Mouse (Mus musculus) cerebellum, postnatal 36 days (tissue): ENCODE results near the gene Klhl5.
A peak's percentile ranks its signal among the peaks of the same experiment; 100 is the strongest.
"Not testable (repeated sequence)": the region's sequence is repeated elsewhere in the genome, so short reads cannot be mapped to it uniquely, and the experiment has no call there.

Experiments used
- DNase-seq, 2 experiments: peaks; one replicate each; pipeline ENCODE4 v3.0.0; 2021 to 2022; ENCODE audit warnings: mixed read lengths in 2 of 2

The Klhl5 gene

DNA sequence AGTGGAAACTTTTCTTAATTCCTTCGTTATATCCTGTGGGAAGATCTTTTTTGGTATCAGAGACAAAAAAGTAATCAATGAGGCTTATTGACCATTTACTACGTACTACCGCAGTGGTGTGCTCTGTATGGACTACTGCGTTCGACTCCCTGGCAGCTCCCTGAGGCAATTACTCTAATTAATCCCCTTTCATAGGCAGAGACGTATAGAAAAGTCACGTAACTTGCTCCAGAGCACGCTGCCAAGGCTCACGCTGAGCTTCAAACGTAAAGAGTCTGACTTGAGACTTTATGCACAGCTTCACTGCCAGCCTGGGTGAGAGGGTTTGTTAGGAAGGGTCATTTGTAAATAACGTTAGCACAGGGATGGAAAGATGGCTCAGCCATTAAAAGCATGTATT is 7.3 kb upstream of the Klhl5 start:
- DNase-seq, result no peak

DNA sequence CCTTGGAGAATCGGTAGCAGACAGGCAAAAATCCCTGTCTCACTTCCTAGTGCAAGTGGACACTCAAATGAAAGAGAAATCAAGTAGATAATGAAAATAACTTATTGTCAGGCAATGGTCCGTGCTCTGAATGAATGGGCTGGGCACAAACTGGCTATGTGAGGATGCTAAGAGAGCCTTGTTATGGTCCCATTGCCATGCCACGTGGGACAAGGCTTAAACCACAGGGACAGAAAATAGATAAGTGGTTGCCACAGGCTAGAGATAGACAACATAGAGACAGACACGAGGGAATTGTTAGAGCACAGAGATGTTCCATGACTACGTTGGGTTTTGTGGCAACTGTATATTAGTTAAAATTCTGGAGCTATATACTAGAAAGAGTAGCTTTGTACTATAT is 6.1 kb upstream of the Klhl5 start:
- no peak for DNase-seq

DNA sequence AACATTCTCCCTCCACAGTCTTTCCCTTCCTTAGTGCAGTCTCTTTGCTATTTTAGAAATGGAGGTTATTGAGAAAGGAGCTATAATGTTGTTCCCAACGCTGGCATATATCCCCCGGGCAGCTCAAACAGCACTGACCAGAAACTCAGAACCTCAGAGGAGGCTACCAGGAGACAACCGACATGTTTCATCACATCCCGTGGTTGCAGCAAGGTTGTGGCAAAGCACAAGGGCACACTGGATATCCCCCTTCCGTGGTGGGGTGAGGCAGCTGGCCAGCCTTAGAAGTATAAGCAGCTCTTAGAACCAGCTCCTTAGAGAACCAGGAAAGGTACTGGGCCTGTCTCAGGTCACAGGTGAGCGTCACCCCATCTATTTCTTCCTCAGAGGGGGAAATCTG is 5.7 kb upstream of the Klhl5 start:
- DNase-seq, result no peak

DNA sequence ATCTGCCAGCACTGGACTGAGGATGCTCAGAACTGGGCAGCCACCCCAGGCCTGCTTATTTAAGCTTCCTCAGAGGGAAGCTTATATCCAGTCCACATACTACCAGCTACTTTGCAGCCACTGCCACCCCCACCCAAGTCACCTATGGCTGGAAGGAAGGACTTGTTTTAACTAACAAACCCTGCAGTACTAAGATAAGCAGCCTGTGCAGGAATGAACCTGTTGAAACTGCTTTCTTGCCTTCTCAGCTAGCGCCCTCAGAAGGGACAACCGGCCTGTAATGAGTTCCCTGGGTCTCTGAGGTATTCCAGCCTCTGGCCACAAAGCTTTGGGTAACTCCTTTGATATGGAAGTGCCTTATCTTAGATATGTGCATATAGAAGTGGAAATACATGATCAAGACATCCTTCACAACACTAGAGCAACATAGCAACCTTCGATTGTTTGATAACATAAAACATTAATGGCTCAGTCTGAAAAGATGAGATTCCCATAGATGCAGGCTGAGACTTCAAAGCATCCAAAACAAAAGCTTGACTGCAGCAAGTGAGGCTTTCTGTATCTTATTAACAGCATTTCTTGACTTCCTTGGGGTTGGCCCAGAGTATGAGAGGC is 5.2 kb upstream of the Klhl5 start:
- DNase-seq, result no peak

- DNase-seq, result no peak
Measured at GRCm38 (mm10) chr5:65102641-65103042, 4.7 kb upstream of the Klhl5 start.

GRCm38 (mm10) chr5:65107773-65108432 is 564 bp downstream of the Klhl5 start:
- DNase-seq, result peak; percentile 13 to 18

- not testable (repeated sequence) for DNase-seq
Measured at GRCm38 (mm10) chr5:65112225-65112624, 4.9 kb downstream of the Klhl5 start.

- DNase-seq, result no peak
Measured at GRCm38 (mm10) chr5:65113323-65113722, 6.0 kb downstream of the Klhl5 start.

GRCm38 (mm10) chr5:65116789-65117188 is 9.4 kb downstream of the Klhl5 start:
- no peak for DNase-seq

DNA sequence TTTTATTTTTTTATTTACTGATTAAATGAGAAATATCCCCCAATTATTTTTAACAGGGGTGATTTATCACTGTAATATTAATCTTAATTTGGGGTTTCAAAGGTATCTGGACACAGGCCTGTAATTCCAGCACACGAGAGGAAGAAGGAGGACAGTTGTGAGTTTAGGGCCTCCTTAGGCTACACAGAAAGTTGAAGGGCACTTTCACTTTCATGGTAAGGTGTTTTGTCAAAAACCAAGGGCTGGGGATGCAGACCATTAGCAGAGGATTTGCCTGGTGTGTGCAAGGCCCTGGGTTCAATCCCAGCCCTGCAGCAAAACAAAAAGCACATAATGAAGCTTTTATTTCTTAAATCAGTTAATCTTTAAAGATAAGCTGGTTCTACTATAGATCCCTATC is 12.2 kb downstream of the Klhl5 start:
- DNase-seq, result no peak

- no peak for DNase-seq
Measured at GRCm38 (mm10) chr5:65119918-65120317, 12.6 kb downstream of the Klhl5 start.

GRCm38 (mm10) chr5:65122616-65123015 is 15.3 kb downstream of the Klhl5 start:
- DNase-seq, result no peak

DNA sequence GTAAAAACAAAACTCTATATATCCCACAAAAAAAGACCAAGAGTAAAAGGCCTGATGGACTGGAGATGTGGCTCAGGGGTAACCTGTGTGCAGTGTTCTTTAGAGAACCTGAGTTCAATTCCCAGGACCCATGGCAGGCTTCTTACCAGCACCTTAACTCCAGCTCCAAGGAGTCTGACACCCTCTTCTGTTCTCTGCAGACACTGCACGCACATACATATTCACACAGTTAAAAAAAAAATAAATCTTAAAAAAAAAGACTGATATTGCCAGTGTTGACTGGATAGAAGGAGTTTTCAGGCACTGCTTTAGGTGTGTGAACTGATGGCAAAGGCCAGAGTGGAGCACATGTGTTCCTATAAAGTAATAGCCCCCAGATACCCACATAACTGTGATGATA is 18.8 kb downstream of the Klhl5 start:
- no peak for DNase-seq

DNA sequence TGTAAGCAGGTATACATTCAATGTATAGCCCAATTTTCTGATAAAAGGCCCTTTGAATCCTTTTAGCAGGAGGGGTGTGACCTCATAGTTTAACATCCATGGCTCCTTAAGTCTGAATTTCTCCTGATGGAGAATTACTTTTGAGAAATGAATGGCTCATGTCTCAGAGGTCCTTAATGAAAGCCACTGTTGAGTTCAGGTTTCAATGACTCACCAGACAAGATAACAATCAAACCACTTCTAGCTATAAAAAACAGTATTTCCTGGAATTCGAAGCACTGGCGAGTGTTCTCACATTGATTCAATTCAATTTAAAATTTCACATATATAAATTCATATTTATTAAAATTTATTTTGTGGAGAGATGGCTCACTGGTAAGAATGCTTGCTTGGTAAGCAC is 21.1 kb downstream of the Klhl5 start:
- no peak for DNase-seq

DNA sequence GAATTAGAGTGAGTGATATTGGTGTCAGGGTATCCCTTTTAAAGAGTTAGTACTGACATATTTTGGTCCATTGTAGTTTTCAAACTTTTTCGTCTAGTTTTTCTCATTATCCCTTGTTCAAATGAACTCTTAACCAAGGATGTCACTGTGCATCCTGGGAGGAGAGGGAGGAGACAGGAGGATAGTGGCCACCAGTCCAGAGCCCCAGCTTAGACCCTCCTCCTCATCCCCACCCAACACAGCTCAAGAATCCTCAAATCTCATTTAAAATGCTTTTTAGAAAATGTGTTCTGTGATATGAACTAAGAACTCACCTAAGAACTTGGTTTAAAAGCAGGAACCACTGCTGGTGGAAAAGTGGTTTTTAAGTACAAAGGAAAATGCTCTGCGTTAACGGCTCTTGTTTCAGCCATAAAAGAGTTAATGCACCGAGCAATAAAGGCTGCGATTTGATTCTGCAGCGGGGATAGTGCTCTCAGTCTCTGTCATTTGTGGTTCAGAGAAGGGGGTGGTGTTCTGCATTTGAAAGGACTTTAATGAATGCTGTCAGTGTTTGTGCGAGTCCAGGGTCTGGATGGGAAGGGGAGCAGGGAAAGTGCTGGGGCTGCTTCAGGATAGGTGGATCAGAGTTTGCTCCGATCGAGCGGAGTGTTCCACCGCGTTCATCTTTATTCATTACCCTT is 23.3 kb downstream of the Klhl5 start:
- DNase-seq, result peak in 1 of 2 experiments; percentile 16

- peak; percentile 40 to 65 for DNase-seq
Measured at GRCm38 (mm10) chr5:65131211-65131879, 24.0 kb downstream of the Klhl5 start.

DNA sequence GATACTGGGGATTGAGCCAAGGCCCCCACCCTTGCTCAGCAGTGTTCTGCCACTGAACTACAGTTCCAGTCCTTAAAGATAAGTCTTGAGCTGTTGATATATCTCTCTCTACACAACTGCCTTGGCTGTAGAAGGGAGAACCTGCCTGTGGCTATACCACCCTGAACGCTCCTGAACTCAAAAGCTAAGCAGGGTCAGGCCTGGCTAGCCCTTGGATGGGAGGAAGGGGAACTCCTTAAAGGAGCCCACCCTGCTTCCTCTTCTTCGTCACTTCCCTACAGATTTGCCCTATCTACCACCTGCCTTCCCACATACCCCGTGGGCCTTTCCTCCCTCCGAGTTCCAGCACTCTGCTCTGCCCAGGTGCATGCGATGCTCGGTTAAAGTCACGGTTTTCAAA is 28.8 kb downstream of the Klhl5 start:
- no peak for DNase-seq

DNA sequence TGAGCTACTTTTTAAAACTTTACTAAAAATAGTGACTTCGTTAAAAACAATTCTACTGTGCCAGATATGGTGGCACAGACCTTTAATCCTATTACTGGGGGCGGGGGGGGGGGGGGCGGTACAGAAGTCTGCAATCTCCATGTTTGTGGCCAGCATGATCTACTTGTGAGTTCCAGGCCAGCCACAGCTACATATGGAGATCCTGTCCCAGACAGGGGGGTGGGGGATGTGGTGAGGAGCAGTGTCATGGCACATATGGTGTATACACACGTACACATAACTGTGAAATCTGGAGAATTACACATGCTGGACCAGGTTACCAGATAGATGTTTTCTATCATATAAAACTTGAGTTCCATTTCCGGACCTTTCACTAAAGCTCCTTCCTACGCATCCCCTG is 29.7 kb downstream of the Klhl5 start:
- no peak for DNase-seq

GRCm38 (mm10) chr5:65141242-65141641 is 33.9 kb downstream of the Klhl5 start:
- no peak for DNase-seq

DNA sequence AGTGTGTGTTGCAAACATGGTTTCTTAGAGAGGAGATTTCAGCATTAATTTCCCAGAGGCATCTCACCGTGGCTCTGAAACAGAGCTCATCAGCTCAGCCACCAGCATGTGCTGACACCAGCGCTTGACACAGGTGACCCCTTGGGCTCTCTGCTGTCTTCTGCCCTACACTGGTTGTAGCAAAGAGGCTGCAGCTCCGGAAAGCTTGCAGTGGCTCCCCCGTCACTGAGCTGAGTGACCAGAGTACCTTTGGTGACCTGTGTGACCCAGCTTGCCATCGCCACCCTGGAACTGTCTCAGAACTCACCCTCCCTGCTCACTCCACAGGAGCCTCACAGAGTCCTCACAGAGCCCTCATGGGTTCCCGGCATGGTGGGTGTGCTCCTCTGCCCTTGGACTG is 34.9 kb downstream of the Klhl5 start:
- no peak for DNase-seq

DNA sequence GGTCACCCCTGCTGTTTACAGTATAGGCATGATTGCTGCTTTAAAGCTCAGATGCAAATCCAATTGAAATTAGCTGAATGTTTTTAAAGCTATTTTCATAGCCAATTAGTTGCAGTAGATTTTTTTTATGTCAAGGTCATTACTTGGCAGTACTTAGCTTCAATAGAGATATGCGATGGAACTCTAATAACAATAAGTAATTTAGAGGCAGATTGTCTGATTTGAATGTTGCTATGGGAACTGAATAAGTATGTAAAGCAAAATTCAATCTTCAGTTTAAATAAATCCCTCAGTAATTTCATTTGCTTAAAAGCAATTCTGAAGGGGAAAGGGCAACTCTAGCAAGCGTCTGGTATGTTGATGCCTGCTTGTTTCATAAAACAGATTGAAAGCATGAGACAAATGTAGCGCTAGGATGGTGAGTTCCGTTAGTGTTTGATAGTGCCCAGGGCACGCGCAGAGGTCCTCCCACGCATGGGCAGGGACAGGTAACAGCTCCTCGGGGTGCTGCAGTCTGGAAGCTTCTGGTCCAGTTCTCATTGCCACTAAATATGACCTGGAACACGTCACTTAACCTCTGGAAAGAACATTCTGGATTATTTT is 38.3 kb downstream of the Klhl5 start:
- DNase-seq, result no peak

DNA sequence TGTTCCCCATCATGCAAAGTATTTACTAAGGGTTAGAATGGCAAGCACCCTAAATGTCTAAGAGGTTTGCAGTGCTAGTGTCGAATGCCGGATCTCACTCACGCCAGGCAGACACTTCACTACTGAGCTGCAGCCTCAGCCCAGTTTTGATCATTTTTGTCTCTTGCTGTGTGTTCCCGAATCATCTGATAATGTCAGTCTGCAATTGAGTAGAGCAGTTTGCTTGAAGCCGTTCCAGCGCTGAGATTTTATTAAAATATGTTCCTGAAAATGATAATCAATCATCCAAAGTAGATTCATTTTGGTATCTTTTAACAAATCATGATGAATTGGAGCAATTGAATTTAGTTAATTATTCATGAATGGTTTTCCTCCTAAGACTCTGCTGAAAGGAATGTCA is 39.4 kb downstream of the Klhl5 start:
- DNase-seq, result no peak

- no peak for DNase-seq
Measured at GRCm38 (mm10) chr5:65149706-65150105, 42.4 kb downstream of the Klhl5 start.
